Mouse (Mus musculus) limb, embryonic 14.5 days (tissue): ENCODE results near the gene Dennd1b. TPM values are rescaled to one million over a fixed set of nuclear protein-coding genes. Genes with fewer than 3 reads are reported as not detected.

Source experiments
- ATAC-seq: fragments of 200-750 bp; cut with Nextera tagmentation; 2 replicates; pipeline ENCODE4 v1.8.0; 2017; ENCODE audit warnings: low read depth, moderate number of reproducible peaks, moderate TSS enrichment; ENCODE audit not compliant: low FRiP score
- DNase-seq: peaks from one replicate; pipeline ENCODE4 v3.0.0-alpha.2; 2015; ENCODE audit warnings: low spot score
- H3K27ac ChIP-seq: fragments of 300-500 bp; sonication (generic); replicated peaks from 2 replicates; pipeline ENCODE4 v1.5.1; 2014; ENCODE audit warnings: low read depth, mild to moderate bottlenecking, low read length, moderate library complexity, mixed read lengths
- H3K27me3 ChIP-seq: fragments of 300-500 bp; sonication (generic); 2 replicates; pipeline ENCODE4 v1.6.1; 2014; ENCODE audit warnings: low read length, mixed read lengths; ENCODE audit not compliant: control insufficient read depth, insufficient read depth
- H3K36me3 ChIP-seq: fragments of 300-500 bp; sonication (generic); 2 replicates; pipeline ENCODE4 v1.6.1; 2014; ENCODE audit warnings: mild to moderate bottlenecking, low read length, moderate library complexity, mixed read lengths; ENCODE audit not compliant: control insufficient read depth, insufficient read depth
- H3K4me1 ChIP-seq: fragments of 300-500 bp; sonication (generic); 2 replicates; pipeline ENCODE4 v1.6.1; 2014; ENCODE audit warnings: antibody characterized with exemption, low read length, mixed read lengths; ENCODE audit not compliant: control insufficient read depth, insufficient read depth
- H3K4me2 ChIP-seq: fragments of 300-500 bp; sonication (generic); replicated peaks from 2 replicates; pipeline ENCODE4 v1.6.1; 2014; ENCODE audit warnings: low read depth, mild to moderate bottlenecking, low read length, moderate library complexity; ENCODE audit not compliant: severe bottlenecking
- H3K4me3 ChIP-seq: fragments of 300-500 bp; sonication (generic); replicated peaks from 2 replicates; pipeline ENCODE4 v1.5.1; 2014; ENCODE audit warnings: low read length
- H3K9ac ChIP-seq: fragments of 300-500 bp; sonication (generic); 2 replicates; pipeline ENCODE4 v1.6.1; 2014; ENCODE audit warnings: mild to moderate bottlenecking, low read depth, low read length, moderate library complexity; ENCODE audit not compliant: severe bottlenecking
- H3K9me3 ChIP-seq: fragments of 300-500 bp; sonication (generic); 2 replicates; pipeline ENCODE4 v1.6.1; 2016; ENCODE audit warnings: low read length; ENCODE audit not compliant: control insufficient read depth
- POLR2A ChIP-seq: fragments of 200-500 bp; IDR thresholded peaks from 2 replicates; pipeline ENCODE4 v1.8.0; 2012; ENCODE audit warnings: inconsistent platforms, mild to moderate bottlenecking, moderate library complexity, borderline replicate concordance; ENCODE audit not compliant: insufficient read depth, insufficient read length; ENCODE audit errors: extremely low read depth
- WGBS: fragments of 180-500 bp; shearing (Covaris S2); extraction: QIAGEN DNeasy Blood & Tissue Kit; methylation state at CpG from one replicate; pipeline ENCODE4 v1.1.7; 2014; 5-methylcytosine and 5-hydroxymethylcytosine counted together
- polyA plus RNA-seq, 2 experiments: library from polyadenylated mRNA; depleted of rRNA in 1 of 2; stranded (reverse) in 1 of 2; unstranded in 1 of 2; fragments of >200 nt; fragmentation: Nextera tagmentation in 1 of 2; extraction: Ambion mirVana in 1 of 2; gene quantifications; 2 replicates each; pipeline versions ENCODE4 v1.2.1 to v1.2.3; 2012 to 2014

Gene Dennd1b
- polyA plus RNA-seq, 2 experiments = 3.0 to 7.2 TPM

- Histone ChIP-seq H3K4me3 (no peak overlapping the region), H3K4me1 (no peaks in the 10 kb centered on the region), H3K9ac (no peak overlapping the region), H3K9me3 (no peaks in the 10 kb centered on the region), H3K27ac (no peak overlapping the region), H3K27me3 (no peaks in the 10 kb centered on the region), H3K36me3 (no peaks in the 10 kb centered on the region), H3K4me2 (no peak overlapping the region)
- no peak for ATAC-seq
- no peak for DNase-seq
- WGBS = 68% methylated on average over 1 of the region's 1 CpGs
- no peak for TF ChIP-seq POLR2A
These were observed 69.2 kb downstream of the Dennd1b start for GRCm38 (mm10) chr1:139032411-139032810.

- 63% methylated on average over 4 of the region's 4 CpGs for WGBS
These were observed 71.9 kb downstream of the Dennd1b start for GRCm38 (mm10) chr1:139035141-139035540.

GRCm38 (mm10) chr1:139036302-139036701 lies 73.1 kb downstream of the Dennd1b start:
- no peak overlapping the region for H3K27ac ChIP-seq
- no peak for DNase-seq

More at GRCm38 (mm10) chr1:139035141-139035540, 71.9 kb downstream of the Dennd1b start:
- Histone ChIP-seq H3K9me3 (no peaks in the 10 kb centered on the region), H3K27me3 (no peaks in the 10 kb centered on the region), H3K9ac (no peak overlapping the region), H3K27ac (no peak overlapping the region), H3K4me2 (no peak overlapping the region), H3K36me3 (no peaks in the 10 kb centered on the region), H3K4me1 (peaks cover 5% of the 10 kb centered on the region; the same call in 1 of the 2 replicates), H3K4me3 (no peak overlapping the region)
- TF ChIP-seq POLR2A = no peak
- DNase-seq (no peak), ATAC-seq (no peak)

GRCm38 (mm10) chr1:139036768-139037507 lies 73.7 kb downstream of the Dennd1b start:
- Histone ChIP-seq H3K27ac (no peak overlapping the region), H3K9ac (no peak overlapping the region), H3K4me2 (no peak overlapping the region), H3K36me3 (no peaks in the 10 kb centered on the region), H3K9me3 (no peaks in the 10 kb centered on the region), H3K4me1 (peaks cover 5% of the 10 kb centered on the region; the same call in 1 of the 2 replicates), H3K27me3 (no peaks in the 10 kb centered on the region), H3K4me3 (no peak overlapping the region)
- TF ChIP-seq POLR2A = no peak
- WGBS = 62% methylated on average over 7 of the region's 7 CpGs
- ATAC-seq (no peak), DNase-seq (no peak)

More at GRCm38 (mm10) chr1:139036302-139036701, 73.1 kb downstream of the Dennd1b start:
- WGBS = 80% methylated on average over 1 of the region's 1 CpGs
- H3K4me2 ChIP-seq = no peak overlapping the region
- TF ChIP-seq POLR2A = no peak
- no peak overlapping the region for H3K9ac ChIP-seq
- no peak for ATAC-seq
- peaks cover 5% of the 10 kb centered on the region; the same call in 1 of the 2 replicates for H3K4me1 ChIP-seq
- no peak overlapping the region for H3K4me3 ChIP-seq
- no peaks in the 10 kb centered on the region for H3K36me3 ChIP-seq
- no peaks in the 10 kb centered on the region for H3K9me3 ChIP-seq
- no peaks in the 10 kb centered on the region for H3K27me3 ChIP-seq

GRCm38 (mm10) chr1:139038074-139038473 lies 74.8 kb downstream of the Dennd1b start:
- H3K9ac ChIP-seq = no peak overlapping the region
- no peak overlapping the region for H3K4me2 ChIP-seq
- H3K4me3 ChIP-seq = no peak overlapping the region
- 26% methylated on average over 4 of the region's 4 CpGs for WGBS
- no peaks in the 10 kb centered on the region for H3K36me3 ChIP-seq
- no peak for TF ChIP-seq POLR2A
- H3K9me3 ChIP-seq = no peaks in the 10 kb centered on the region
- no peak for ATAC-seq
- no peak for DNase-seq
- peaks cover 5% of the 10 kb centered on the region; the same call in 1 of the 2 replicates for H3K4me1 ChIP-seq
- no peaks in the 10 kb centered on the region for H3K27me3 ChIP-seq
- no peak overlapping the region for H3K27ac ChIP-seq
